Mouse (Mus musculus) lung, postnatal 14 days (tissue): ENCODE measurements around the gene Arid5b.

Experiments
- DNase-seq: peaks from one replicate; pipeline ENCODE4 v3.0.0; 2021

Arid5b gene

DNA sequence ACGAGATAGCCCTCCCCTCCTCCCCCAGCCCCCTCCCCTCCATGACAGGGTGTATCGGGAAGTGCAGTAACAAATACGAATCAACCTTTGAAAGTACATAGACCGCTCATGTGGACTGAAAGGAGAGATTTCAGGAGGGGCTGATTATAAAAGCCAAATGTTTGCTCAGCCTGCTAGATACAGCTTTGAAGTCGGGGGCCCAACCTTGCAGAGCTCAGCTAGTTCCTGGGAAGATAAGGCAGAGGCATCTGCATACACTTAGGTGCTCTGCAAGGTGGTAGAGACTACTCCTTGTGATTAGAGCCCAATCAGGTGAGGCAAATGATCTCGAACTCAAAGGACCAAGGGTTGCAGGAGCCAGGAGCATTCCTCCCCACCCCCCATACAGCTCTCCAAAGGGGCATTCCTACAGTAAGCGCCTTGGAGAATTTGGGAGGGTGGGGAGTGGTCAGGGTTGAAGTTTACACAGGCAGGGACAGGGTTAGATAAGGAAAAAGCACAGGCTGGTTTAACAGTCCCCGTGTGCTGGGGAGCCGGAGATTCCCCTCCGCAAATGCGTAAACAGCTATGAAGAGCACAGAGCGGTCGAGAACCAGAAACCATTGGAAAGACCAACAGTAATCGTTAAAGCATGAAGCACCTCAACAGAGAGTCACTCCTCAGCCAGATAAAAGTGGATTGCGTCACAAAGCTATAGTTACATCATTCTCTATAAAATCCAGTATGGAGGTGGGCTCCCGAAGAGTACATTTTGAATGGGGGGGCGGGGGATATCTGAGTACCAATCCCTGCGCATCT, 47.0 kb downstream of the Arid5b start:
- DNase-seq: no peak

DNA sequence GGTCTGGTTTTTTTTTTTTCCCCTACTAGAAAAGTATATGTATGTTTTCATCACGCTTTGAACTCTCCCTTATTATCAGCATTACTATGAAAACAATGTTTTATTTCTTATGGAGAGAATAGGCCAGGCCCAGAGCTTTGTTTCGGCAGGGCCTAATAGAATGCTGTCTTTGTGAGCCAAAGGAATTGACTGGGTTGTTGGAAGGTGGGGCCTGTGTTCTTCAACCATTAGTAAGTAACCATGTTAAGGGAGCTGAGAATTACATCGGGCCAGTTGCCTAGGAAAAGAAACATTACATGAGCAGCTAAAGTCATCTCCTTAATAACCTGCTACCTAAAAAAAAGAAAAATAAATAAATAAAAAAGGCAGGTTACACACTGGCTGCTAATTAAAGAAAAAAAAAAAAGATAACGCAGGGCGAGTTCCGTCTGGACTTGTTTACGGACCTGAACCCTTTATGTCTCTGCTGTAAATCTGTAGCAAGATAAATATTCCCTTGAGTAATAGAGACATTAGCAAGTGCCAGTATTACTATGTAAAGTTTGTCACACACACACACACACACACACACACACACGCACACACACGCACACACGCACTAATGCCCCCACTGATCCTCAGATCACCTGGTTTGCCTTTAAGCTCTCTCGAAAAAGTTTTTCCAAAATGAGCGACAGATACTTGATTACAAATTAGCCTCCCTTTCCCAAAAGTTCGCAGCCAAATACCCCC, 47.7 kb downstream of the Arid5b start:
- DNase-seq: no peak

DNA sequence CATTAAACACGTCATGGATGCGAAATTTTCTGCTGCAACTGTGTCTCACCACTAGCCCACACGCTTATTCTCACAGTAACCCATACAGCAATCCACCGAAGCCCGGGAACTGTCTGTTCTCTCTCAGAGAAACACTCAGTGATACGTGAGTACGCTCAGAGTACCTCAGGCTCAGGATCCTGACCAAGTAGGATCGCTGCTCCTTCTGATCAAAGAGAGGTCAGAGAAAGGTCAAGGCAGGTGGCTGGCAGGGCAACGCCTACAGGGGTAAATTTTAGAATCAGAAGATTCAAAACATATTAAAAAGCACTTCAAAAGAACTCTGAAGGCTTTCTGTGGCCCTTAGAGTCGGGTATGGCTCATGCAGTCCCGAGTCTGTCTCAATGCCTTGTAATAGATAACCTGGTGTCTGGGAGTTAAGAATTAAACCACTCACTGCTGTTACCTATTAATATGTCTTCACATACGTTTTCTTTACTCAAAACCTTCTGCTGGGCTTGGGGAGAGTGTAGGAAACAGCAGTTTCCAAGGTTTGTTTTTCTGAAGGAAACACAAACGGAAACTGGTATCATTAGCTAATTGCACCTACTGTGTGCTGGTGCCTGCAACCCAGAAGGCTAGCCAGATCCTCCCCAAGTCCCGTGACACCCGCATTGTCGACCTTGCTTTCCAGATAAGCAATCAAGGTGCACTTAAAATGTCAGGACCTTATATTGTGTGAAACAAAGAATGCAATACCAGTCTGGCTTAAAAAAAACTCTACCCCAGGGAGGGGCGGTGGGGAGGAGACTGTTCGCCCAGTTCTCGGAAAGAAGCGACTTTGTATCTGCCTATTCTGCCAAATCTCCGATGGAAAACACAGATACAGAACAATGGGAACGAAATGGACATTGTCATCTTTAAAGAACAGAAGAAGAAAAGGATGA, 48.6 kb downstream of the Arid5b start:
- no peak for DNase-seq

- DNase-seq: no peak
These were observed 55.9 kb downstream of the Arid5b start for GRCm38 (mm10) chr10:68222676-68223075.

- no peak for DNase-seq
These were observed 56.5 kb downstream of the Arid5b start for GRCm38 (mm10) chr10:68222012-68222411.

- no peak for DNase-seq
These were observed 59.2 kb downstream of the Arid5b start for GRCm38 (mm10) chr10:68219327-68219726.

DNA sequence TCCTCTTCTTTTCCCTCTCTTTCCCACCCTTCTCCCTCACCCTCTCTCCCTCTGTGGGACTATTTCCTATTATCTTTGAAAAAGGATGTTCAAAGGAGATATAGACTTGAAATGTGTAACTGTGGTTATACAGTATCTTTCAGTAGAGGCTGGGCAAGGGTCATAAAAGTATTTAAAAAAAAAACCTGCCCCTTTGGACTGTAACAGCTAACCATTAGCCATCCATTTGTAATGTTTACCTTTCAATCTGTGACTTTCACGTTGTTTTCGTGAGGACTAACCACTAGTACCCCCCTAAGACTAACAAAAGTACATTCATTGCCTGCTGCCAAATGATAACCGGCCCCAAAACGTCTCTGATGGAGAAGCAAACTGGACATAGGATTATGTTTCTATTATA, 59.9 kb downstream of the Arid5b start:
- no peak for DNase-seq

GRCm38 (mm10) chr10:68214809-68215468, 63.6 kb downstream of the Arid5b start:
- DNase-seq: no peak

DNA sequence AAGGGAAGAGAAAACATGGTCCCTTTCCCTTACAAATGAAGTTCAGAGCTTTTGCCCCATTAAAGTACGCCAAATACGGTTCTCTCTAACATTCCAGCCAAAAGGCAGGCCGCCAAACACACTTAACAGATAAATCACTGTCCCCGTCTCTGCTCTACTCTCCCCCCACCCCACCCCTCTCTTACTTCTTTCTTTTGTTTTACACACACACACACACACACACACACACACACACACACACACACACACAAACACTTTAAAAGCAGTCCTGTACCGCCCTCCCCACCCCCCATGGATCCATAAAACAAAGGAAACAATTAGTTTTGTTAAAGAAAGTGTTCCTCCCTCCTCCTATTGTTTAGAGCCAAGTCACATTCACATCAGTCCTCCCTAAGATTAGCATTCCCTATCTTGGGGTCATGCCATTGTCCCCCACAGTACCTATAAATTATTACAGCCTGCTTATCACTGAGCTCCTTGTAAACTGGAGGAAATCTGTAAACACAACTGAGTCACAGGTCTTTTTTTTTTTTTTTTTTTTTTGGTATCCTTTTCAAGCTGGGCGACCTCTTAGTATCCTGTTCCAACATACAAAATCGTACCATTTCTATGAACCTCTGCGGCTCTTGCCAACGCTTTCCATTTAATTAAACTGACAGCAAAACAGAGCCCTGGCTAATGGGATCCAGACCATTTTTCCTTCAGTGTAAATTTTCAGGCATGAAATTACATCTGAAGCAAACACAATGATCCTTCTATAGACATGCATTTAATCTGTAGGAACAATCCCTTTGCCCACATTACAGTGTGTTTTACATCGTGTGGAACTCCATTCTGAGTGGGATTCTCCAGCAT, 66.3 kb downstream of the Arid5b start:
- peak; percentile 64 for DNase-seq

DNA sequence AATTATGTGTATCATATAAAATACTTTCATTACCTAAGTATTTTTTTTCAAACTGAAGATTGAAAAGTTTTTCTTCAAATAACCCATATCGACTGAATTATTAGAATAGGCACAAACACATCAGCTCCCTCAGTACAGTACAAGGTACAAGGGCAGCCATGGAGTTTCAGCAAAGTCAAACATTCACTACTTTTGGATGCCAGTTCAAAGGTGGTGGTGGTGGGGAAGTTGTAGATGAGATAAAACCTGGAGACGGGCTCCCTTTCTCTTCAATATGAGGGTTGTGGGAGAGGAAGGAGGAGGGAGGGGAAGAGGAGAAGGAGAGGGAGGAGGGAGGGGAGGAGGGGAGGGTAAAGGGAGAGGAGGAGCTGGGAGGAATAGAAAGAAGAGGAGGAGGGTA, 67.0 kb downstream of the Arid5b start:
- no peak for DNase-seq

- no peak for DNase-seq
These were observed 68.4 kb downstream of the Arid5b start for GRCm38 (mm10) chr10:68210025-68210642.

- no peak for DNase-seq
These were observed 69.9 kb downstream of the Arid5b start for GRCm38 (mm10) chr10:68208670-68209065.

DNA sequence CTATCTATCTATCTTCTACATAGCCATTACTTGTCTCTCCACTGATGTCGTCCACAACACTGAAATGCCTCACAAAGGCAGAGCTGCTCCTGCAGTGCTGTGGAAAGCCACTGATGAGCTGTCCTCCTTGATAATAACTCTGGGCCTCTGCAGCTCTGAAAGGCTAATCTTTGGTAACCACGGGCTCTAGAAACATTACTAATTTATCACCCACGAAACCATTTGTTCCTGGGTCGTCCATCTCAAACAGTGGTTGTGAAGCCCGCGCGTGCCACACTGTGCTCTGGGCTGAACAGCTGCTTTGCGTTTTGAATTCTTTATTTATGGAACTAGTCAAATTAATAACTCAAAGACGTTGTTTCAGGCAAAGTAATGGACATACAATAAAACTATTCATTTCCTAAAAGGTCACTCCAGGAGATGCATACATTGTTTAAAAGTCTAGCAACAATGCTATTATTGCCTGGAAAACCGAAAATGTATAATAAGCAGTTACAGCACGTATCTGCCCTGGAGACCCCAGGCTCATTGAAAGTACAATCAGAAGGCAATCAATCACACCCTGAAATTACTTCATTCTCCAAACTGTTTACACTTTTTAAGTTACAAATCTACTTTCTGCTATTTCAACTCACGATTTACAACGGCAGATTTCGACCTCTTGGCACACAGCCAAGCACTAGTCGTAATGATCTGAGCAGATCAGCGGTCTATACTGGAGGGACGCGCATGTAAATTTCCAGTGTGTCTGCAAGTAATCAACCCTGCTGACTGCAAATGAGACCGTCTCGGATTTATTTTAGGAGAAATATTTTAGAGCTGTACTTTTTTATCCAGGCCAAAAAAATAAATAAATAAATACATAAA, 70.5 kb downstream of the Arid5b start:
- no peak for DNase-seq

GRCm38 (mm10) chr10:68204391-68204790, 74.1 kb downstream of the Arid5b start:
- DNase-seq: no peak

DNA sequence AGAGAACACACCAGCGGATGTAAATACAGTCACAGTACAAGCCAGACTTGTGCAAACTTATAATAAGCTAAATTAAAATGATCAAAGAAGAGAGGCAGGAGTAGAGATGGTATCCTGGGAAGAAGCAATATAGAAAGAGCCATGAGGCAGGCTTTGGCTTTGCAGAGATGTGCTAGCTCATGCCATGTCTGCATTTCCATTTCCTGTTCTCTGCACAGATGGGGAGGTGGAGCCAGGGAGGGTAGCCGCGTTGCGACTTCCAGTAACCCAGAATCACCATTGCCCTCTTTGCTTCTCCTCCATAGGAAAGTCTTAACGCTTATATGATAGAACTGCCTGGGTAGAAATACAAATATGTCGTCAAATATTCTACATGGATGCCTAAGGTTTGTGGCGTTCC, 74.7 kb downstream of the Arid5b start:
- DNase-seq: no peak

DNA sequence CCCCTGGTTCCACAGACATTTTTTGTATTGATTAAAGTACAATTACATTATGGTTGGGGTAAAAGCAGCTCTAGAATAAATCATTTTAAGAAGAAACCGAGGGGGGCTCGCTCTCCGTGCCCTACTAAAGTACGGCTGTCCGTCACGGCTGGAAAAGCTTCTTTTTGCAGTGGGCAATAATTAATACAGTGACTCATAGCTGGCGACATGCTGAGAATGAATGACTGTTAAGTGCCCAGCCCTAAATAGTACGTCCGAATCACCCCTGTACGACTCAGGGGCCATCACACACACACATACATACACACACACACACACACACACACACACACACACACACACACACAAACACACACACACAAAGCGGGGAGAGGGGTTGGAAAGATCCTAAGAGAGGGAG, 75.2 kb downstream of the Arid5b start:
- no peak for DNase-seq

DNA sequence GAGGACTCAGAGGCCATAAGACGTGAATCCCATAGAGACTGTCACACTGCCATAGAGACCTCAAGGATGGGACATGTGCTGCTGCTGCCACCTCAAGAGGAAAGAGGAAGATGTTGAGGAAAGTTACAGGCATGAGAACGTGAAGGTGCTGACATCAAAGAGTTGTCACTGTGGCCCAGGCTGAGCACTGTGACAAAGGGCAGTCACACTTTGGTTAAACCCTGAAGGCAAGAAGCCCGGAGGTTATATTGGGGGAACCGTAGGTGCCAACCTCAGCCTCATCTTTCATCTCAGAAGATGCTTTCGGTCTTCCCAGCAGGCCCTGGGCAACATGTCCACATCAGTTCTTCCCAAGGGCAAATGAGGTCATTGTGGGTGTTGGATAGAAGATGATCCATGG, 79.1 kb downstream of the Arid5b start:
- DNase-seq: no peak

DNA sequence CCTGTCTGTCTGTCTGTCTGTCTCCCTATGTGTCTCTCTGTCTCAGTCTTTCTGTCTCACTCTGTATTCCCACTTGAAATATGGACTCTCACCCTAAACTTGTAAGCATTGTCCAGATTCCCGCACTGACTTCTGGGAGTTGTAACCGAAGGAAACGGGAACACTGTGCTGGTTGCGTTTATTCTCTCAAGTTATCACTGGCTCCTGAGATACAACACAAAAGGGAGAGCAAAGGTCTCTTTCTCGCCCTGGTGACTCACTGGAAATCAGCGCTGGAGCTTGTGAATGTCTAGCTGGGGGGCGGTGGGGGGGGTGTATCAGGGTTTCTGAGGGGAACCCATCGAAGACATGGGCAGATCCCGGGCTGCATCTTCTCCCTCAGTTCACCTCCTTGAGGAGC, 82.2 kb downstream of the Arid5b start:
- no peak for DNase-seq

GRCm38 (mm10) chr10:68193561-68193960, 85.0 kb downstream of the Arid5b start:
- no peak for DNase-seq

DNA sequence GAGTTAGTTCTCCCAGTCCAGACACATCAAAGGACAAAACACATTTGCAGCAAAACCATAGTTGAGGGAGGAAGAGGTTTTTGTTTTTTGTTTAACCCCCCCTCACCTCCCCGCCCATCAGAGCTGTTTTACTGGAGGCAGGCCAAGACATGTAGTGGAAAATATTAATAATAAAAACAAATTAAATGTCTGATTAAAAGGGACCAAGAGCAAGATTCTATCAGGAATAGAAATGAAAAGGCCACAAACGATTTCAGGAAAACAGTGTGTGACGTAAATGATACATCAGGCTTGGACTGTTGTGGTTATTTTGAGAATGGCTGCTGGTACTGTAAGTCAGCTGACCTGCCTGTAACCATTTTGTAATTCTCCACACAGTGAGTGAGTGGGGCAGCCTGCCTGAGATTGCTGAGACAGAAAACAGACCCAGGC, 85.7 kb downstream of the Arid5b start:
- DNase-seq: no peak
